Mouse (Mus musculus) stomach, postnatal 0 days (tissue): Measurements from ENCODE around the gene Zfp524.

ENCODE experiments used
- CTCF ChIP-seq: IDR thresholded peaks from 2 replicates; pipeline ENCODE4 v1.5.1; 2016; ENCODE audit warnings: antibody characterized with exemption, low read depth, mild to moderate bottlenecking, moderate library complexity
- EP300 ChIP-seq: optimal IDR thresholded peaks from 2 replicates; pipeline ENCODE3; 2016; ENCODE audit warnings: antibody characterized with exemption

GRCm38 (mm10) chr7:5017931-5018330 is 3.7 kb downstream of the Zfp524 start:
- TF ChIP-seq EP300 (no peak), CTCF (no peak)
